Mouse (Mus musculus) liver (tissue): ENCODE measurements at regions not wholly inside any gene's neighbourhood (a gene's known extent, or its start where the extent isn't known, plus 50 kb on each side); places are given as distances from the start of the nearest gene placed in this dataset.
"Not testable (repeated sequence)": the region's sequence is repeated elsewhere in the genome, so short reads cannot be mapped to it uniquely, and the experiment has no call there.

Experiments used
- DNase-seq: peaks from one replicate; pipeline ENCODE4 v3.0.0-alpha.2; 2020; ENCODE audit warnings: mixed read lengths

- DNase-seq: no peak
Measured at GRCm38 (mm10) chr1:128535537-128536150, 56.4 kb downstream of the Cxcr4 start.

GRCm38 (mm10) chr1:128532632-128533031 is 59.5 kb downstream of the Cxcr4 start:
- no peak for DNase-seq

GRCm38 (mm10) chr1:128529808-128530545 is 62.1 kb downstream of the Cxcr4 start:
- no peak for DNase-seq

GRCm38 (mm10) chr1:128519234-128519633 is 72.9 kb downstream of the Cxcr4 start:
- DNase-seq: no peak

GRCm38 (mm10) chr1:128518514-128518913 is 73.6 kb downstream of the Cxcr4 start:
- no peak for DNase-seq

GRCm38 (mm10) chr1:128517351-128517750 is 74.7 kb downstream of the Cxcr4 start:
- no peak for DNase-seq

GRCm38 (mm10) chr1:128514327-128514726 is 77.8 kb downstream of the Cxcr4 start:
- DNase-seq: no peak

- DNase-seq: no peak
Measured at GRCm38 (mm10) chr1:128513911-128514310, 78.2 kb downstream of the Cxcr4 start.

- no peak for DNase-seq
Measured at GRCm38 (mm10) chr1:128513153-128513552, 78.9 kb downstream of the Cxcr4 start.

GRCm38 (mm10) chr1:128508816-128509461 is 83.2 kb downstream of the Cxcr4 start:
- DNase-seq: no peak

- no peak for DNase-seq
Measured at GRCm38 (mm10) chr1:128506551-128507313, 85.4 kb downstream of the Cxcr4 start.

GRCm38 (mm10) chr1:128504371-128504770 is 87.2 kb upstream of the Dars start:
- no peak for DNase-seq

GRCm38 (mm10) chr1:128498042-128498772 is 81.0 kb upstream of the Dars start:
- no peak for DNase-seq

- no peak for DNase-seq
Measured at GRCm38 (mm10) chr1:128492251-128492650, 75.1 kb upstream of the Dars start.

- not testable (repeated sequence) for DNase-seq
Measured at GRCm38 (mm10) chr1:128487181-128487580, 70.0 kb upstream of the Dars start.

GRCm38 (mm10) chr1:128478376-128478775 is 61.2 kb upstream of the Dars start:
- DNase-seq: no peak

- no peak for DNase-seq
Measured at GRCm38 (mm10) chr1:128477653-128478052, 60.5 kb upstream of the Dars start.

- no peak for DNase-seq
Measured at GRCm38 (mm10) chr1:128472713-128473230, 55.6 kb upstream of the Dars start.

GRCm38 (mm10) chr1:128472022-128472712 is 55.0 kb upstream of the Dars start:
- peak; percentile 23 for DNase-seq

- DNase-seq: no peak
Measured at GRCm38 (mm10) chr1:128470786-128471185, 53.6 kb upstream of the Dars start.

GRCm38 (mm10) chr1:128469054-128469453 is 51.9 kb upstream of the Dars start:
- no peak for DNase-seq
